Comparison of ENCODE assay signal across 19 mouse cellular contexts in genomic region chr13:64566966-64567708, GRCm38 (mm10).
"Had no signal": no experiment of that assay in that cellular context is flagged by ENCODE, and none has a peak within 500 bp of the region (broad histone marks: within the 10 kb centered on the region; RNA-seq: fewer than 3 reads in every experiment).

No protein-coding gene starts in this region.

- ATAC-seq: midbrain, embryonic 16.5 days had no signal

- H3K27ac ChIP-seq: midbrain, embryonic 10.5 days; midbrain, embryonic 12.5 days; neural tube, embryonic 13.5 days; neural tube, embryonic 15.5 days had no signal

- DNase-seq: lung, adult 18-20 months; lung, embryonic 14.5 days; lung, postnatal 10 days; lung, postnatal 4 days; midbrain, embryonic 14.5 days; retina, postnatal 1 day; right cerebral cortex, adult 18-20 months; right cerebral cortex, postnatal 25 days; right cerebral cortex, postnatal 4 days; spleen, adult 18-20 months; thymus, adult 2 months; thymus, postnatal 25 days; thymus, postnatal 4 days had no signal

- H3K9me3 ChIP-seq: neural tube, embryonic 15.5 days had no signal

- H3K36me3 ChIP-seq: midbrain, embryonic 10.5 days; midbrain, embryonic 12.5 days; neural tube, embryonic 13.5 days; neural tube, embryonic 15.5 days had no signal

- H3K27me3 ChIP-seq: midbrain, embryonic 12.5 days; neural tube, embryonic 13.5 days; neural tube, embryonic 15.5 days had no signal

- H3K4me1 ChIP-seq: midbrain, embryonic 10.5 days; midbrain, embryonic 12.5 days; neural tube, embryonic 13.5 days; neural tube, embryonic 15.5 days had no signal

- H3K9ac ChIP-seq: lung, embryonic 14.5 days; midbrain, embryonic 12.5 days; neural tube, embryonic 13.5 days; neural tube, embryonic 15.5 days had no signal

- H3K4me3 ChIP-seq: midbrain, embryonic 10.5 days; midbrain, embryonic 12.5 days; myocyte; neural tube, embryonic 13.5 days; neural tube, embryonic 15.5 days had no signal

- H3K4me2 ChIP-seq: lung, embryonic 14.5 days; midbrain, embryonic 12.5 days; neural tube, embryonic 13.5 days; neural tube, embryonic 15.5 days had no signal
